Mouse (Mus musculus) heart, adult 18-20 months (tissue): ENCODE results near the gene Gm9125. TPM values are rescaled to one million over a fixed set of nuclear protein-coding genes. Genes with fewer than 3 reads are reported as not detected.
"Not testable (repeated sequence)": the region's sequence is repeated elsewhere in the genome, so short reads cannot be mapped to it uniquely, and the experiment has no call there.

Experiments
- DNase-seq, 2 experiments: peaks; one replicate each; pipeline ENCODE4 v3.0.0; 2021 to 2022; ENCODE audit warnings: mixed read lengths in 1 of 2
- long read RNA-seq, 2 experiments: library from polyadenylated mRNA; stranded (forward); transcript quantifications; one replicate each; pipeline ENCODE4 v2.0.0; 2021
- total RNA-seq, 2 experiments: library from RNA; stranded (reverse); gene quantifications; 2 replicates each; pipeline ENCODE4 v1.2.3; 2021

Gm9125 gene
- not detected for total RNA-seq
- long read RNA-seq, experiment 1: 0 reads
- long read RNA-seq, experiment 2: 0 reads

GRCm38 (mm10) chr3:94054785-94055184 is at the start of gene Gm9125:
TSS of gene Gm9125 (minus strand) at chr3:94054885.
- not testable (repeated sequence) for DNase-seq

- DNase-seq: not testable (repeated sequence)
Measured at GRCm38 (mm10) chr3:94072544-94072943, 17.9 kb upstream of the Gm9125 start, which contains the start of gene Gm10697. TSS of gene Gm10697 (minus strand) at chr3:94072644.

GRCm38 (mm10) chr3:94049566-94050121 is 5.0 kb downstream of the Gm9125 start:
- DNase-seq: not testable (repeated sequence)

GRCm38 (mm10) chr3:94038241-94038640 is 16.4 kb downstream of the Gm9125 start:
- DNase-seq: not testable (repeated sequence)

- not testable (repeated sequence) for DNase-seq
Measured at GRCm38 (mm10) chr3:94034400-94034799, 20.3 kb downstream of the Gm9125 start.

Other genes with a start within 250 kb of the Gm9125 start
- gene Tdpoz3, start 228.9 kb downstream of the Gm9125 start, total RNA-seq: not detected
- gene Gm9117, start 111.3 kb downstream of the Gm9125 start, total RNA-seq: not detected
- gene Tdpoz5, start 93.6 kb downstream of the Gm9125 start, total RNA-seq: not detected
- not detected for gene Gm10697, start 17.8 kb upstream of the Gm9125 start, total RNA-seq
- not detected for gene Gm10696, start 123.3 kb upstream of the Gm9125 start, total RNA-seq
- gene Gm5286, start 141.8 kb upstream of the Gm9125 start, total RNA-seq: not detected
- not detected for gene Gm4778, start 209.2 kb upstream of the Gm9125 start, total RNA-seq